Mouse (Mus musculus) megakaryocyte, embryonic 14.5 days (primary cell): ENCODE data around the gene Sft2d1. TPM values are rescaled to one million over a fixed set of nuclear protein-coding genes. Genes with fewer than 3 reads are reported as not detected.
A peak's percentile ranks its signal among the peaks of the same experiment; 100 is the strongest.
"Not testable (repeated sequence)": the region's sequence is repeated elsewhere in the genome, so short reads cannot be mapped to it uniquely, and the experiment has no call there.

Experiments used
- H3K27me3 ChIP-seq: replicated peaks from 2 replicates; pipeline ENCODE3; 2012; ENCODE audit warnings: inconsistent platforms
- H3K36me3 ChIP-seq: replicated peaks from 2 replicates; pipeline ENCODE3; 2012; ENCODE audit warnings: low read length, inconsistent platforms, mixed read lengths
- H3K4me1 ChIP-seq: 2 replicates; pipeline ENCODE4 v1.6.1; 2012; ENCODE audit warnings: inconsistent platforms
- H3K4me3 ChIP-seq: replicated peaks from 2 replicates; pipeline ENCODE3; 2012; ENCODE audit warnings: moderate library complexity, mild to moderate bottlenecking, inconsistent platforms
- H3K9me3 ChIP-seq: 2 replicates; pipeline ENCODE4 v1.6.1; 2012; ENCODE audit warnings: inconsistent platforms
- FLI1 ChIP-seq: IDR thresholded peaks from 2 replicates; pipeline ENCODE4 v1.6.1; 2012; ENCODE audit warnings: low read length, inconsistent platforms, mixed read lengths
- GATA1 ChIP-seq: IDR thresholded peaks from 3 replicates; pipeline ENCODE4 v1.6.1; 2012; ENCODE audit warnings: mixed read lengths, low read length, inconsistent platforms, borderline replicate concordance
- polyA plus RNA-seq: library from polyadenylated mRNA; stranded (reverse); fragments of >175 nt; gene quantifications from 2 replicates; pipeline ENCODE4 v1.2.3, GENCODE M21; 2012; ENCODE audit warnings: low replicate concordance; ENCODE audit not compliant: insufficient read depth

Sft2d1 gene
- polyA plus RNA-seq, 1 experiment, result 81.6 TPM

DNA sequence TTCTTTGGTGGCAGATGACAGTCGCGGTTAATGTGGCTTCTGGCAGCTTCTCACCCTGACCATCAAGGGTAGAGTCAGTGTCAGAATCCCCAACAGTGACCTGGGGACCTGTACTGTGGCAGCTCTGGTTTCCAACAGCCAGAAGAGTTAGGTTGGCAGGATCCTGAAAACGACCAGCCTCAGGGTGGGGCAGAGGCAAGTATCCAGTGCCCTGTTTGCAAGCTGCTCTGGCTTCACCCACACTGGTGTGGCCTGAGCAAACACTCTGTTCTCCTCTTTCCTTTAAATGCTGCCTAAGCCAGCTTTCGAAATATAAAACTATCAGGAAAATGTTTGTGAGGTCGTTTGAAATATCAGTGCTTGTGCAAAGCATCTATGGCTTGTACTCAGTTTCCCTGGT, 19.7 kb downstream of the Sft2d1 start:
- Histone ChIP-seq H3K4me3 (no peak overlapping the region), H3K4me1 (peaks cover 8% of the 10 kb centered on the region; the same call in 1 of the 2 replicates), H3K27me3 (no peaks in the 10 kb centered on the region), H3K36me3 (peaks cover 34% of the 10 kb centered on the region), H3K9me3 (peaks cover 7% of the 10 kb centered on the region)
- TF ChIP-seq FLI1 (no peak), GATA1 (no peak)

DNA sequence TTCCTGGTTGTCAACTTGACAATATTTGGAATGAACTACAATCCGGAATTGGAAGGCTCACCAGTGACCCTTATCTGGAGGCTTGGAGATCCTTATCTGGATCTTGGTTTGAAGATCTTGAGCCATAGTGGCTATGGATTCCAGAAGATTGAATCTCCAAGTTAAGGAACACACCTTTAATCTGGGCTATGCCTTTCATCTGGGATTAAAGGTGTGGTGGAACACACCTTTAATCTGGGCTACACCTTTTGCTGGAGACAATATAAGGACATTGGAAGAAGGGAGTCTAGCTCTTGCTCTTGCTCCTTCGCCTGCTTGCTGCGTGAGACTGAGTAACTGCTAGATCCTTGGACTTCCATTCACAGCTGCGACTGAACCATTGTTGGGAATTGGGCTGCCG, 26.3 kb downstream of the Sft2d1 start, which contains the start of gene Prr18:
Gene Prr18, plus strand, starts transcription at position 301 of the 400 bp plus-strand sequence.
- Histone ChIP-seq H3K4me1 (peaks cover 16% of the 10 kb centered on the region), H3K27me3 (peaks cover 40% of the 10 kb centered on the region), H3K36me3 (peaks cover 10% of the 10 kb centered on the region)
- not testable (repeated sequence) for H3K4me3 ChIP-seq, H3K9me3 ChIP-seq

GRCm38 (mm10) chr17:8339666-8340374, 28.9 kb downstream of the Sft2d1 start:
- no peak for TF ChIP-seq GATA1
- TF ChIP-seq FLI1, result no peak
- Histone ChIP-seq H3K27me3 (peaks cover 60% of the 10 kb centered on the region), H3K4me3 (no peak overlapping the region), H3K4me1 (peaks cover 23% of the 10 kb centered on the region), H3K9me3 (peaks cover 15% of the 10 kb centered on the region), H3K36me3 (peaks cover 10% of the 10 kb centered on the region)

GRCm38 (mm10) chr17:8340407-8341359, 29.8 kb downstream of the Sft2d1 start:
- H3K4me3 ChIP-seq, result peak overlapping the region; percentile 82

GRCm38 (mm10) chr17:8341360-8341963, 30.6 kb downstream of the Sft2d1 start:
- Histone ChIP-seq H3K4me1 (peaks cover 23% of the 10 kb centered on the region), H3K4me3 (peak overlapping the region; percentile 82), H3K27me3 (peaks cover 71% of the 10 kb centered on the region), H3K9me3 (peaks cover 15% of the 10 kb centered on the region), H3K36me3 (peaks cover 10% of the 10 kb centered on the region)
- TF ChIP-seq GATA1, result no peak
- no peak for TF ChIP-seq FLI1

More at GRCm38 (mm10) chr17:8340407-8341359, 29.8 kb downstream of the Sft2d1 start:
- Histone ChIP-seq H3K9me3 (peaks cover 15% of the 10 kb centered on the region), H3K36me3 (peaks cover 10% of the 10 kb centered on the region), H3K4me1 (peaks cover 23% of the 10 kb centered on the region), H3K27me3 (peaks cover 66% of the 10 kb centered on the region)
- TF ChIP-seq FLI1 (no peak), GATA1 (no peak)

DNA sequence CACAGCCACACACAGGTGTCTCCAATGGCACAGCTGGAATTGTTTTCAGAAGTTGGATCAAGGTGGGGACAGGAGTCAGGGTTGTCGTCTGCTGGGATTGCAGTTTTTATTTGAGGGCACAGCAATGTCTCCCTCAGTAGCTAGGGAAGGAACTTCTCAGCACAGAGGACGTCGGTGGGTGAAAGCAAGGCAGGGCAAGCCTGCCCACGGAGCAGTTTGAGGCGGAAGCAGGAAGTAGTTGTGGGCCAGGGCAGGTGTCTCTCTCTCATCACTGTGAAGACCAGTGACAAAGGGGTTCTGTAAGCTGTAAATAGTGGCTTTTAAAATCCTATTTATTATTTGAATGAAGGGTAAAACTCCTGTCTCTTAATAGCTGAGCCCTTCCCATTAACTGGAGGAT, 31.8 kb downstream of the Sft2d1 start:
- Histone ChIP-seq H3K4me1 (peaks cover 23% of the 10 kb centered on the region), H3K27me3 (peaks cover 74% of the 10 kb centered on the region), H3K36me3 (peaks cover 9% of the 10 kb centered on the region), H3K4me3 (no peak overlapping the region), H3K9me3 (peaks cover 15% of the 10 kb centered on the region)
- TF ChIP-seq FLI1 (no peak), GATA1 (no peak)

- Histone ChIP-seq H3K27me3 (peaks cover 74% of the 10 kb centered on the region), H3K4me3 (no peak overlapping the region), H3K9me3 (peaks cover 15% of the 10 kb centered on the region), H3K4me1 (peaks cover 23% of the 10 kb centered on the region), H3K36me3 (peaks cover 6% of the 10 kb centered on the region)
- TF ChIP-seq FLI1 (no peak), GATA1 (no peak)
Measured at GRCm38 (mm10) chr17:8343416-8343815, 32.5 kb downstream of the Sft2d1 start.

- TF ChIP-seq FLI1, result no peak
- no peak for TF ChIP-seq GATA1
Measured at GRCm38 (mm10) chr17:8347765-8348285, 36.9 kb downstream of the Sft2d1 start.

DNA sequence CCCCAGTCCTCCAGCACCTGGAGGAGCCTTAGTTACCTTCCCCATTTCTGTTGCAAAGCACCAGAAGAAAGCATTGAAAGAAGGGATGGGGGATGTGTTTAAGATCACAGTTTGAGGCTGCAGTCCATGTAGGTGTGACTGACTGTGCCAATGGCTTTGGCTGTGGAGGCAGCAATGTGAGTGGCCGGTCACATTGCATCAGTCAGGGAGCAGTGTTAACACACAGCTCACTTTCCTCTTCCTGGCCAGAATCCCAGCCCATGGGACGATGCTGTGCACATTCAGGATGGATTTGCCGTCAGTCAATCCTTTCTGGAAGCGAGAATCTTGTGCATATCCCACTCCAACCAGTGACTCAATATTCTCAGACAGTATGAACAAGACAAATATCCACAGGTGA, 38.0 kb downstream of the Sft2d1 start:
- no peaks in the 10 kb centered on the region for H3K4me1 ChIP-seq
- peaks cover 49% of the 10 kb centered on the region for H3K27me3 ChIP-seq
- H3K36me3 ChIP-seq, result no peaks in the 10 kb centered on the region
- H3K4me3 ChIP-seq, result no peak overlapping the region
- peaks cover under 1% of the 10 kb centered on the region for H3K9me3 ChIP-seq
- TF ChIP-seq GATA1 (no peak), FLI1 (no peak)

More at GRCm38 (mm10) chr17:8347765-8348285, 36.9 kb downstream of the Sft2d1 start:
- H3K4me1 ChIP-seq, result no peaks in the 10 kb centered on the region; the same call in 1 of the 2 replicates
- no peaks in the 10 kb centered on the region for H3K36me3 ChIP-seq
- H3K27me3 ChIP-seq, result peaks cover 53% of the 10 kb centered on the region
- H3K4me3 ChIP-seq, result no peak overlapping the region
- no peaks in the 10 kb centered on the region for H3K9me3 ChIP-seq
